Mouse (Mus musculus) CD8-positive naive resting alpha-beta T cell, adult 2 months (primary cell): ENCODE measurements around the gene Exoc4.

Experiments
- DNase-seq, 2 experiments: peaks; one replicate each; pipeline ENCODE4 v3.0.0; 2022; ENCODE audit warnings: low read depth in 2 of 2, low spot score in 2 of 2

Gene Exoc4

DNA sequence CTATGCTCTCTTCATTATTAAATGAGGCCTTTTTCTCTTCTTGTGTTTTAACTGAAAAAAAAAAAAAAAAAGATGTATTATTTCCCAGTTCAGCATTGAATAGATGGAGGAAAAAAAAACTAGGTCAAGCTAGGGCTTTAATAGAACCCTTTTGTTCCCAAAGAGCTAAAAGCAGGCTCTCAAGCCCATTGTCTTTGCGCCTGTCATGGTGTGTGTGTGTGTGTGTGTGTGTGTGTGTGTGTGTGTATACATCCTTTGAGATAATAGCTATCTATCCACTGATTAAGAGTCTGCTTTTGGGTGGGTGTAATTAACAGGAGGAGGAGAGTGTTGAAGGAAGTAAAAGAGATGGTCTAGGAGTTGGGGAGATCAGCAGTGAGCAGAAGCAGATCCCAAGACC, 594.0 kb downstream of the Exoc4 start:
- no peak for DNase-seq

DNA sequence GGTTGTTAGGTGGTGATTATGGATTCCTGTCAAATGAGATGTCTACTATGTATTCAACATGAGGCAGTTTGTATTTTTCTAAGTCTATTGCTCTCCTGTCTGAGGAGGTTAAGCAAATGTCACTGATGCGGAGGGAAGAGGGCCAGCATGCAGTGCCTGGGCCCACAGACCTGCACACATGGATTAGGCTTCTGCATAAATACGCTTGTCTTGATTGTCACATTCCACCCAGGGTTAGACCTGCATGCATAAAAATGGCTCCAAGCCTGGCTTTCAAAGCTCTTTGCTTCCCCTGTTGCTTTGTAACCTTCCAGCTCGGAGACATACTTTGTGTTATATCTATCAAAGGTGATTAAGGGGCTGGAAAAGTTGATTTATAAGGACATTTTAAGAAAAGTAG, 610.2 kb downstream of the Exoc4 start:
- no peak for DNase-seq

DNA sequence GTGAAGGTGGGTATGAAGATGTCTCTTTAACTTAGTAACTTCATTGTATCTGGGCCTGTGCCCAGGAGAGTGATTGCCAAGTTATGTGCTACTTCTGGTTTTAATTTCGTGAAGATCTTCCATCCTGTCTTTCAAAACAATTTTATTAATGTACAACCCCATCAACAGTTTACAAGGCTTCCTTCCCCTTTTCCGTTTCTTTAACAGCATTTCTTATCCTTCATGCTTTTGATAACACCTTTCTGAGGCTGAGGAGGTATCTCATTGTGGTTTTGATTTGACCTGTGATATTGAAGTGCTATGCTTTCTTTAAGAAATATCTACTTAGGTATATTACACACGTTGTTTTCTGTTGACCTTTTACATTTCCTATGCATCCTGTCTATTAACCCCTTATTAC, 616.9 kb downstream of the Exoc4 start:
- DNase-seq: no peak

DNA sequence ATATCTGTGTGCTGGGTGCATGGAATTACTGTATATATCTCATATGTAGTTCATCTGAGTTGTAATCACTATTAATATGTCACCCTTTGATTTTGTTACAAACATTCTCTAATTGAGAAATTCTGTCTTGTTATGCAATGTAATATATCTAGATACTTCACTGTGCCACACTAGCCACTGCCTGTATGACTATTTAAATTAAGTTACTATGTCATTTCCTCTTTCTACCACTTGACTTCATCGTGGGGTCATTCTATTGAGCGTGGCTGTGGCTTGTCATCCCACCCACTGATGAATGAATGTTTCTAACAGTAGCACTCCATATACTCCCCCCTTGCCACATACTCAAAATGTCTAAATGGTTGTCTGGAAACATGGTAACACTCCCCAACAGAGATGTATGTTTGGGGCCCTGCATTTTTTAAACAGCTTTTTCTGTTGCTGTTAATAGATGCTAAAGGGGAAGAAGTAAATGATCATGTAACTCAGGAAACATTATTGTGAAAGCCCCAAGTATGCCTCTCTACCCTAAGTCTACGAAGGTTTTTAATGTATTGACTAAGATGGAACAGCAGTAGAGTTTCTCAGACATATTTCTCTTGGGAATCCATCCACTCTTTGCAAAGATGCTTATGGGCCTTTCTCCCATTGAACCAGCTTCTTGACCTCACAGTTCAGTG, 618.2 kb downstream of the Exoc4 start:
- DNase-seq: no peak

DNA sequence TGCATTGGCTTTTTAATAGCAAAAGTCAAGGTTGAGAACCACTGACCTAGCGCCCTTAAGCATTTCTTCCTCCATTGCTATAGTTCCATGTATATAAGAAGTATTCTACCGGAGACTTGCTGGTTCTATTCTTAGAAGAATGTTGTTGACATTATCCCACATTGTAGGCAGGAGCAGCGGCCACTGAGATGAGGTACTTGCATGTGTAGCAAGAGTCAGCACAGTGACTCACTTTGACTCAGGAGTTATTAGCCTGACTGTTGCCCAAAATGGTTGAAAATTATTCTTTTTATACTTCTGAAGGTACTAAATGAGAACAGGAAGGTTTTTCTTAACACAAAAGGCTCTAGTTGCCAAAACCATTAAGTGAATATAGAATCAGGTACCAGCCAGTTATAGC, 620.4 kb downstream of the Exoc4 start:
- DNase-seq: no peak

DNA sequence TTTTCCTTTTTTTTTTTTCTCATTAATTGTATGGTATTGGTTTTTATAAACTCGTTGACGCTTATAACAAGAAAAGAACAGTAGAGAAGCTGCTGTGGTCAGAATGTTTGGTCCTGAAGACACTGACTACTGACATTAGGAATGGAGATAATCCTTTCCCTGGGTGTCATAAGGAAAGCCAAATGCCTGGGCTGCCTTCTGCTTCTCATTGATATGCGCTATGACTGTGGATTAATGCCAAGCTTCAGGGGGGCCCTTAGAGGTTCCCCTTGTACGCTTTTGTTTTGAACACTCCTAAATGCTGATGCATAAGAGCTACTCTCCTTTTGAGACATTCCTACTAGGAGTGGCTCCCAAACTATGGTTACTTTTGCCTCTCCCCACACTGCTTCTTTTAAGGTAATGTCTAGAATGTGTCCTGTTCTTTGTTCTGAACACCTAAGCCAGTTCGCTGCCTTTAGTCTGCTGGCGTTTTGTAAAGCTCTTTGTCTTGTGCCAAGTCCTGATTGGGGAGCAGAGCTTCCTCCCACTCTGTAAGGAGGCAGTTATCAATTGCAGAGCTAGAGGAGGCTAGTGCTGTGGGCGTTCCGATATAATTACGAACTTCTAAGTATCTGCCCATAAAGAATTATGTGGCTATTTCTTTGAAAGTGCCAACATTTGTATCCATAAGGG, 621.7 kb downstream of the Exoc4 start:
- DNase-seq: no peak

DNA sequence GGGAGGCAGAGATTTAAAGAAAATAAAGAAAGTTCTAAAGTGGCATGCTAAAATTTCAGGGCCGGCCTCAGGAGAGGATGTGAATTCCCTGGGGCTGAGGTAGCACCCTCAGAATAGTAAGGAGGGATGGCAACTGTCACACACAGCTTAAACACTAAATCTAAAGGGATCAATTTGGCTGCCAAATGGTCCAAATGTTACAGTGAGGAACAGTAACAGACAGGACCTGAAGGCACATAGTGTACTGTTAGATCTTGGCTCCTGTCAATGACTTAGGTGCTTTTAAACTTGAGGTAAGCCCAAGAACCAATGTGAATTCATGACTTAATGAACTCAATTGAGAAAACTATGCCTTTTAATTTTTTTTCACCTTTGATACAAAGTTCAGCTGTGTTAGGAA, 622.4 kb downstream of the Exoc4 start:
- no peak for DNase-seq

DNA sequence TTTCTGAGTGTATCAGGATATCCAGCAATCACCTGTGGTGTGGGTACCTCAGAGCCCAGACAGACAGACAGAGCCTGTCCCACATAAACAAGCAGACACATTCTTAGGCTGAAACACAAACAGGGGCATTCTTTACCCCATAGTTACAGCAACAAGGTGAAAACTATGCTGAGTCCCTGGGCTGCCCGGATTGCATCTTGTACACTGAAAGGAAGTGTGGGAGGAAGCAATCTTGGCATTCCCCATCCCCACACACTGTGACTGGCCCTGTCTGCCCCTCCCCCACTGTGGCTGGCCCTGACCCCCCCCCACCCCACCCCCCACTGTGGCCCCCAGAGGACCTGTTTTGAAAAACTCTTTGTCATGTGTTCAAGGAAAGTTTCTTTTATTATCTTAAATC, 623.3 kb downstream of the Exoc4 start:
- DNase-seq: no peak

DNA sequence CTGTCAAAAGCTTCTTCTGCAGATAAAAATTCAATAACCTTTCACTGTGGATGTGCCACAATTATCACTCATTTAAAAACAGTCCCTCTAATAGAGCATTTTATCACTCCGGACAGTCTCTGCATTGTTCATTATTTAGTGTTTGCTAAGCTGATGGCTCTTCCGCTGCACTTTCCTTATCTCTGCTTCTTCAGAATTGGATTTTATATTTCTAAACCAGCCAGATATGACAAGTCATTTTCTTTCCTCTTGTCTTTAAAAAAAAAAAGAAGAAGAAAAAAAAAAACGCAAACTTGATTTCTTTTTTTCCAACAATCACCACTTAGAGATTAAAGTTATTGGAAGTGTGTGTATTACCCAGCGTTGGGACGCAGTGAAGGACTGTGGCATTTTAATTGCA, 624.1 kb downstream of the Exoc4 start:
- no peak for DNase-seq

DNA sequence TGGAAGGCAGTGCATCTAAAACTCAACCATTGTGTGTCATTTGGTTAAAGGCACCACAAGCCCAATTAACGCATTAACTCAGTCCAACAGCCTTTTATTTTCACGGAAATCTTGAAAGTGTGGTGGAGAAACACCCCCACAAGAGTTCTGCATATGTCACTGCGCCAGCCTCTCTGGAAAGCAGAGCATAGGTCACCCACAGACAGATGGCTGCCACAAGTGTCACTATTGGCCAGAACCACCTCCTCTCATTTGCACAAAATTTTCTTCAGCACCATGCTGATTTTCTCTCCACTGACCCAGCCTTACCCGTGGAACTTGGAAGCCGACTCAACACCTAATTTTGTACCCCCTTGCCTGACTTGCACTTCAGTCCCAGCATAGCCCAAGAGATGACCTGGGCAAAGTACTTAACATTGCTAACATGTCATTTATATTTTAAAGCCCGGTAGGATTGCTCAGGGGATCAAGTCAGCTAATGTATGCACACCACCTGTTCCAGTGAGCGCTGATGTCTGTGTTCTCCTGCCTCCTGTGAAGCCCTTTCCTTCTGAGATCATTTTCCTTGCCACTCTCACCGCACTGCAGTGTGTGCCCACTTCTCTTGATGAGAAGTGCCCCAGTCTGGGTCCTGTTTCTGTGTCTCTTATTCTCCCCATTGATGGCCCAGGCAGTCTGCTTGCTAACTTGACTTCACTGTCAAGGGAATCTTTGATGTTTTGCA, 625.6 kb downstream of the Exoc4 start:
- no peak for DNase-seq

DNA sequence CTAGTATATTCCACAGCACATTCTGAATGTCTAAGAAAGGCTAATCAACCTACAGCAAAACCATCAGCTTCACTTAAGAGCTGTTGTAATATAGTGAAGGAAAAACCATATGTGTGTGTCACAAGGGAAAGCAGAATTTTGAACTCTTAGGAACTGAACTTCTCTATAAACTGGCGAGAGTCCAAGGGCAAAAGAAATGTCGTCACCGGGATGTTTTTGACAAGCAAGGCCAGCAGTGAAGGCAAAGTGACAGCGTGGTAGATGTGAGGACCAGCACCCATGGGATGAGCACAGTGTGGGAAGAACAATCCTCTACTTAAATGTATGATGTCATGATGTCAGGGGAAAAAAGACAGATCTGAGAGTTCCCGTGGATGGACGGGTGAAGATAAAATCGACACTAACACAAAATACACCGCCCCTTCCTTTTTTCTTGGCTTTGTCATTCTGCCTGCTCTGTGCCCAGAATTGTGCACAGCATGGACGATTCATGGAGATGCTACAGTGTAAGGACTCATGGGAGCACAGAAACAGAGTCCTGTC, 635.3 kb downstream of the Exoc4 start:
- DNase-seq: no peak

DNA sequence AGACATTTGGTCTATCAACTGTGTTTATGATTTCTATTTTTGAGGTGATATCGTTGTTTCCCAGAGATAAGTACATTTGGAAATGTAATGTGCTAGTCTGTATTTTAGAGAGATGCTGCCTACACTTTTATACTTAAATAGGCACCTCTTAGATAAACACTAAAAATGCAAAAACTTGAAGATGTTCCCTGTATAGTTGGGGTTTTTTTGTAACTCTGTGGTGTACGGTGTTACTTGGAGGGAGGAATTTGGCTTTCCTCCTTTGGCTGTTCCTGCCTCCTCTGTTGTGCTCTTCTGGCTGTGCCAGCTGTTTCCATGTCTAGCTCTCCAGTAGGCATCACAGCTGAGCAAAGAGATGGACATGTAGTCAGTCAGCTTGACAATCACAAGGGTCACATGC, 638.1 kb downstream of the Exoc4 start:
- DNase-seq: no peak

DNA sequence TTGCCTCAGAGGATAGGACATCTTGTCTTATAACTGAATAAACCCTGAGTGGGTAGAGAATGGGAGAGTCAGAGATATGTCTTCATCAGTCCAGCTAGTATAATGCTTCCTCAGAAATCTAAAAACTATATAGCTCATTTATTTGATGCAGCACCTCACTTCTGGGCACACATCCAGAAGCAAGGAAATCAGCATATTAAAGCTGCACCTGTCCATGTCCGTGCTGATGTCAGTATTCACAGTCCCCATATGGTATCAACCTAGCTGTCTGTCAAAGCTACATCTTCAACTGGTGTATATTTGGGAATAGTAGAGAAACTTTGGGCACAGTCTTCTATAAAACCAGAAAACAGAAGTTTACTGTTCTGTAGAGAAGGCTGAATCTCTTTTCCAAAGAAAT, 642.0 kb downstream of the Exoc4 start:
- no peak for DNase-seq

DNA sequence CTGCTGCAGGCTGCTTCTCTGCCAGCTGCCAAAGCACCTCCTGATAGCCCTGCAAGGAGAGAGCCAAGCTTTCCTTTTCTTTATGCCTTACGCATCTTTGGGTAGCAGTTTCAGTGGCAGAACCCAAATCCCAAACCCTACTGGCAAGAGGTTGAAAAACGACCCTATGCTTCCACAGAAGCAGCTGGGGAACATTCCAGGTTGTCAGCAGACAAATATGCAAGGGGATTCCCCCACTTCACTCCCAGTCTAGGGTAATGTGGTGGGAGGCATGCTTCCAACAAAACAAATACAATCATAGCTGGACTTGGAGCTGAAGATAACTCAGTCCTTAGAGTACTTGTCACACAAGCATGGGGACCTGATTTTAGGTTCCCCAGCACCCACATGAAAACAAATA, 643.3 kb downstream of the Exoc4 start:
- DNase-seq: no peak

DNA sequence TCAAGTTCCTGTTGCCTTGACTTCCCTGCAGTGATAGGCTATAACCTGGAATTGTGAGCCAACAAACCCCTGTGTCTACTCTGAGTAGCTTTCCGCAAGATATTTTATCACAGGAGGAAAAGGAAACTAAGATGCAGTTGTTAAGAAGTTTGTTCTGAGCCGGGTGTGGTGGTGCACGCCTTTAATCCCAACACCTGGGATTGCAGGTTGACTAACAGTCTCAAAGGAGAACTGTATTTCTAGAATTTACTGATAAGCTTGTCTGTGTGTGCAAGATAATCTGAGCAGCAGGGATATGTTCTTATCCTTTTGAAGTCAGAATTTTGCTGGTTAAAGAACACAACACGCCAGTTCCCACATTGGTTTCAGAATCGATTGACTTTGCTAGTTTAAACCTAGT, 651.1 kb downstream of the Exoc4 start:
- DNase-seq: no peak

DNA sequence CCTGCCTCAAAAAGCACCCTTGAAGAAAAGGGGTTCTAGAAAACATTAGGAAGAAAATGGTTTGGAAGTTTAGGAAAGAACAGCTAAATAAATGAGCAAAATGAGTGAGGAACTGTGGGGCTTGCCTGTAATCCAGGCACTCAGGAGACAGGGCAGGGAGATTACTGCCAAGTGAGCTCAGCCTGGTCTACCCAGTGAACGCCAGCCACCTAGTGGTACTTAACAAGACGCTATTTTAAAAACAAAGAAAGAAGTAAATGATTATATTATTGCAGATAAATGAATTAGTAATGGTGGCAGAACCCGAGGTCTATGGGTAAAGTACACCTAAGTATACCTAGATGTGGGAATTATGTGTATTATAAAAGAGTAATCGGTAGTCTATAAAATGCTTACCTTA, 651.7 kb downstream of the Exoc4 start:
- no peak for DNase-seq

DNA sequence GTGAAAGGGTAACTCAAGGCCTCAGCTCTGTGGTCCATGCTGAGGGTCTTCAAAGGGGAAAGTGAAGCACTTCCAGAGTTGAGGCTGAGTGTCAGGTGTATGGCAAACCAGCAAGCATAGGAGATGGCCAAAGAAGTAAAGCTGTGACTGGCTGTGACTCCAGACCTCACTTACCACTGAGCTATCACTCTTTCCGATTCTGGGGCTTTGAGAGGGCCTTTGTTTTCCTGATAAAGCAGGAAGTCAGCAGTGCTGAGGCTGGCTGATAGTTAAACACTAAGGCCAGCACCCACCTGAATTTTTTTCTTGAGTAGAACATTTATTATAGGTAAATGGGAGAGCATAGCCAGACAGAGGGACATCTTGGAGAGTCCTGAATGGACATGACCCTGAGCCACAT, 656.2 kb downstream of the Exoc4 start:
- no peak for DNase-seq

DNA sequence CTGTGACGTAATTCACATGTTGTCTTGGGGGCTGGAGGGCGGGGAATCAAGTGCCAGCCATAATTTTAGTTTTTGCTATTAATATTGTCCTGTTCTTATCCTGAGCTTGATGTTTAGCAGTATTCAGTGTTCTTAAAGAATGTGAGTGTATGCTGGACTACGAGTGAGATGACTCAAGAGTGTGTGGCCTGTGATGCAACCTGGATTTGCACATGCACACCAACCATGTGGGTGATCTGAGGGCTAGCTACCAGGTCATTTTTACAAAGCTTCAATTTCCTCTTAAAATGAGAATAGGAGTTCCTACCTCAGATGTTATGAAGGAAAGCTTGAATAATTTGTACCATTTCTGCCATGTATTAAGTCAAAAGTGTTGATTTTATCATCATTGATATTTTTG, 661.8 kb downstream of the Exoc4 start:
- no peak for DNase-seq

DNA sequence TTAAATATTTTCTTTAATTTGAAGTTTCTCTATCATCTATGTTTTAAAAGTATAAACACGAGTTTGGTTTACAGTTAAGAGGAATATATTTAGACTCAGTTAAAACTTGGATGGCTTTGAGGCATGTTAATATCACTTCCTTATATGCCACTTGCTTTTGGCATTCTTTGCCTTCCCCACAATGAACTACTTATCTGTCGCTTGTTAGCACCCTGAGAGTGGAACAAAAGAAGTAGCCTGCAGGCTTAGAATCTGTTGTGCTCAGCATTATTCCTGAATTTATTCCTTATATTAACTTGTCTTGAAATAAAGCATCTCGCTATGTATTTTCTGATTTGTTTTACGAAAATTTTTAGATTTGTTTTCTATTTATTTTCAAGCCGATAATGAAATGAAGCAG, 664.2 kb downstream of the Exoc4 start:
- no peak for DNase-seq

DNA sequence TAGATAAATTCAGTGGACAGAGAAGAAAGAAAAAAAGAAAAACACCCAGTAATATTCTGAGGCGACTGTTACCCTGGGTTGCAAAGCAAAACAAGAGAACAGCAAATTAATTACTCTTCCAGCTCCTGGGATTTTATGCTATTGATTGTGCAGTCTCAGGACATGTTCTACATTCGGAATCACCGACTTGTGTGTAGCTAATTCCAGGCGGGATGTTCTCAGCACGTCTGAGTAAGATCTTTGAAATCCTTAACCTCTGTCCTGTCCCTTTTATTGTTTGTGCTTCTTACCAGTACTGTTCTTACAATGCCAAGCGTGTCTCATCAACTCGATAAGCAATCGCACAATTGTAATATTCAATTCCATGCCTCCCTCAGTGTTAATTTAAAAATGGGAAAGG, 664.6 kb downstream of the Exoc4 start:
- no peak for DNase-seq

DNA sequence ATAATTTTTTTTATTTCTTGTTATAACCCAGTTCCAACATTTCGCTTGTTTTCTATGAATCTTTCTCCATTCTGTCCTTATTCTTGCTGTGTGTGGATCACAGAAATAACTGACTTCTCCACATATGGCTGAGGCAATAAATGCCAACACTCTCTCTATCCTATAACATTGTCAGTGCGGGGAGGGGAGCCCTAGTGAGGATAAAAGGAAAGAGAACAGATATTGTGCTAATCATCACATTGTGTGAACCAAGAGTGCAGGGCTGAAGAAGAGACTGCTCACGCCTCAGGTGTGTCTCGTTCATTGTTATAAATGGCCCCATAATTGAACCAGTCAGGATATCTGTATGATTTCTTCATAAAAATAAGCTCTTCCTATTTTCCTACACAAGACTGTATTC, 665.1 kb downstream of the Exoc4 start:
- DNase-seq: no peak

DNA sequence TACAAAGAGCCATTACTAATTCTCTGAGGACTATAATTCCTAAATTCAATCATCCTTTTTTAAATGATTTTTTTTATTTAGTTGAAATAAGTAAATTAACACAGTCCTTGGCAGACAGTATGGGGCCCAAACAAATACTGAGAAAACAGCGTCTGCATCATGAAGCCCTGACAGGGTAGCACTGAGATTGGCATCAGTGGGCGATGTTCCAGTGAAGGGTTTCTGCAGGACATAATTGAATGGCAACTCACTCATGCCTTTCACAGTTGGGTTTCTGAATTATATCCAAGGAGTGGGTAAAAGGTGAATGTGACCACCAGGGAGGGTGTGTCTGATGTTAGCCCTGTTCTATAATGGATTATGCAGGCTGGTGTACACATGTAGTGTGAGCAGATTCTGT, 674.7 kb downstream of the Exoc4 start:
- DNase-seq: no peak
